Mouse (Mus musculus) cerebellum, postnatal 14 days (tissue): Measurements from ENCODE around the gene Drd4.

ENCODE experiments used
- DNase-seq, 2 experiments: peaks; one replicate each; pipeline ENCODE4 v3.0.0; 2021; ENCODE audit warnings: mixed read lengths in 2 of 2

Drd4 gene

GRCm38 (mm10) chr7:141335682-141336081 is 43.9 kb downstream of the Drd4 start:
- DNase-seq, result peak; percentile 71 to 73

GRCm38 (mm10) chr7:141336296-141336695 is 44.5 kb downstream of the Drd4 start:
- peak in 1 of 2 experiments; percentile 24 for DNase-seq

- DNase-seq, result peak in 1 of 2 experiments; percentile 27
Observed at GRCm38 (mm10) chr7:141337716-141338416, 46.1 kb downstream of the Drd4 start.

- DNase-seq, result no peak
Observed at GRCm38 (mm10) chr7:141338576-141339131, 46.8 kb downstream of the Drd4 start, which contains the start of gene Eps8l2. Gene Eps8l2, plus strand, starts transcription at chr7:141338880.

DNA sequence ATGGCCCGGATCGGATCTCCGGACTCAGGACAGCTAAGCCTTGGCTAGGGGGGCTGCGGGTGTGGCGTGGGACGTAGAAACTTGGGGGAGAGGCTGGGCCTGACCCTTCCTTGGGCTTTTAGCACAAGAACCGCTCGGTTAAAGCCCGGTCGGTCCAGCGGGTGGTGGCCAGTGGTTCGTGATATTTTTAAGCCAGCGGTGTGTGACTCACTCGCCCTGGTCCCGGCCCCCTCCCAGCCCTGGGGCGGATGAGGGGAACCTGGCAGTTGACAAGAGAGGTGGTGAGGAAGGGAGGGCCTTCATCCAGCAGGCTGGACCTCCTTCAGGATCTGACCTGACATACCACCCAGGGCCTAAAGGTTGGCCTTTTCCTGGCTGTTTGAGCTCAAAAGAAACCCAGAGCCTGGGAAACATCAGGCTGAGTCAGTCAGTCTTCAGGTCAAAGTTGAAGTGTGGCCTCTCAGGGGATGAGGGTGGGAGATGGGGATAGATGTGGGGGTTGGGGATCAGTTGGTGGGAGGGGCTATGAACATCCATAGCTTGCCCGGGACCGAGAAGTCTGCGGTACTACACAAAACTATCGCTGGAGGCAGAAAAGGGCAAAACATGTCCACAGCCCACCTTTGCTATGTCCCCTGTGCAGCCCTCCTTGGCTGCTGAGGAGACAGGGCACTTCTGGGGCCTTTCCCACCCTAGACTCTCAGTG is 47.6 kb downstream of the Drd4 start:
- no peak for DNase-seq

GRCm38 (mm10) chr7:141340023-141340422 is 48.2 kb downstream of the Drd4 start:
- no peak for DNase-seq

GRCm38 (mm10) chr7:141340476-141340875 is 48.7 kb downstream of the Drd4 start:
- DNase-seq, result no peak

DNA sequence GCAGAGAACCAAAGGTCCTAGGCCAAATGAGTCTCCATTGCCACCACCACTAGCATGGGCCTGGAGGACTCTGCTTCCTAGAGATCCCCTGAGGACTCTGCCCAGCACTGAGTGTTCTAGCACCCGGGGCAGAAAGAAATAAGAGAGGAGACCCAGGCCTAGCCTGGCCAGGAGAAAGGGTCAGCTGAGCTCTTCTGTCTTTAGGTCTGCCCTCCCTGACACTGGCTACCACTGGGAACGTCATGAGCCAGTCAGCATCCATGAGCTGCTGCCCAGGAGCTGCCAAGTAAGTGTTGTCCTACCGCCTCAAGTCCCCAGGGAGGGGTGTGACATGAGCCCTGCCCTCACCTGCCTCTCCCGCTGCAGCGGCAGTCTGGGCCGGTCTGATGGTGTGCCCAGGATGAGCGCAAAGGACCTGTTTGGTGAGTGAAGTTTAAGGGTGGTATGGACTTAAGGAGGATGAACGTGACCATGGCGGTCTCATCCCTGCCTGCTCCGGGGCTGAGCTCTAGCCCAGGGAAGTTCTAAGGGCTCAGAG is 50.0 kb downstream of the Drd4 start:
- no peak for DNase-seq

- DNase-seq, result no peak
Observed at GRCm38 (mm10) chr7:141343230-141343629, 51.4 kb downstream of the Drd4 start.

DNA sequence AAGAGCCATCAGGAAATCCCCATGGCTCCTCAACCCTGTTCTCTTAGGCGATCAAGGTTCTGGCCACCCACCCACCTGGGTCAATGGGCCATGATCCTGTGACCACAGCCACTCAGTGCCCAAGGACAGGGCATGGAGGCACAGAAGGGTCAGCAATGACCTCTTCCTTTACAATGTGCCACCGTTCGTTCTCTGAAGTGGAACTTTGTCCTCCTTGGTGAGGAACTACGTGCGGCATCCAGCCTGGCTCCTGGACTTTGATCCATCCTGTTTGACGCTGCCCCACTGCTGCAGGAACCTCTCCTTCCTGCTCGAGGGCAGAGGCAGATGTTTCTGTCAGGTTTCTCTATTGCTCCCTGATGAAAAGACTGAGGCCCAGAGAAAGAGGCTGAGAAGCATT is 51.9 kb downstream of the Drd4 start:
- no peak for DNase-seq

GRCm38 (mm10) chr7:141344787-141345186 is 53.0 kb downstream of the Drd4 start:
- no peak for DNase-seq
